Mouse (Mus musculus): ENCODE results near the gene Ralgapa2. TPM values are rescaled to one million over a fixed set of nuclear protein-coding genes. Genes with fewer than 3 reads are reported as not detected.

Ralgapa2 gene
- polyA plus RNA-seq, 1 experiment: 2.3 TPM

DNA sequence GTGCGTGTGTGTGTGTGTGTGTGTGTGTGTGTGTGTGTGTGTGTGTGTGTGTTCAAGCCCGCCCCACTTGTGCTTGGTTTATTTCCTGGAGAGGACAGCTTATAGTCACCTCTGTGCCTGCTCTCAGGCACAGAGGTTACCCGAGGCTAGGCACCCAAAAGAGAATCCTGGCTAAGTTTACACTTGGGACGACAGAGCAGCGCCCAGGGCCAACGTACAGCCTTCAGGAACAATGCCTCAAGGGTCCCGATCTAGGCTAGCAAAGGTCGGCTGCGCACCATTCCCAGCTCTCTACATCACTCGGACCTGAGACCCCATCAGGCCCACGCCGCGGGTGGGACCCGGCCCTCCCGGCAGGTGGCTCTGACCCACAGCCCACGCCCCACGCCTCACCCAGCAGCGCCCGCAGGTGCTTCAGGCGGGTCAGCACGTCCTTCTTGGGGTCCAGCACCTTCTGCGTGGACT, 711 bp downstream of the Ralgapa2 start:
- no peaks in the 10 kb centered on the region for H3K27me3 ChIP-seq (ENCODE audit: control insufficient read depth, insufficient read depth, insufficient read length)
- peaks cover 3% of the 10 kb centered on the region for H3K79me3 ChIP-seq (ENCODE audit: low read depth)
- TF ChIP-seq FOSL1 (IDR thresholded peaks at IDR 0.05; ENCODE audit: insufficient read depth, low read length, poor library complexity, severe bottlenecking) (no peak), MYOG (IDR thresholded peaks at IDR 0.05; ENCODE audit: control insufficient read depth, extremely low read depth, insufficient read length) (no peak), MYOD1 (IDR thresholded peaks at IDR 0.05; ENCODE audit: control insufficient read depth, insufficient read length, low read depth) (no peak), MAX (IDR thresholded peaks at IDR 0.05) (no peak), CEBPB (IDR thresholded peaks at IDR 0.05; ENCODE audit: low read depth) (no peak), USF1 (IDR thresholded peaks at IDR 0.05; ENCODE audit: low read depth) (no peak), CTCF (IDR thresholded peaks at IDR 0.05; ENCODE audit: control insufficient read depth, insufficient read depth, insufficient read length) (no peak)
- H3K4me3 ChIP-seq (ENCODE audit: insufficient read depth, poor library complexity, severe bottlenecking): peak overlapping the region; percentile 83
- H3K36me3 ChIP-seq (ENCODE audit: control insufficient read depth, insufficient read depth): no peaks in the 10 kb centered on the region
- no peaks in the 10 kb centered on the region for H3K79me2 ChIP-seq (ENCODE audit: control insufficient read depth, insufficient read depth)
- H3ac ChIP-seq (ENCODE audit: control insufficient read depth, insufficient read length, low read depth): peak overlapping the region; percentile 64

DNA sequence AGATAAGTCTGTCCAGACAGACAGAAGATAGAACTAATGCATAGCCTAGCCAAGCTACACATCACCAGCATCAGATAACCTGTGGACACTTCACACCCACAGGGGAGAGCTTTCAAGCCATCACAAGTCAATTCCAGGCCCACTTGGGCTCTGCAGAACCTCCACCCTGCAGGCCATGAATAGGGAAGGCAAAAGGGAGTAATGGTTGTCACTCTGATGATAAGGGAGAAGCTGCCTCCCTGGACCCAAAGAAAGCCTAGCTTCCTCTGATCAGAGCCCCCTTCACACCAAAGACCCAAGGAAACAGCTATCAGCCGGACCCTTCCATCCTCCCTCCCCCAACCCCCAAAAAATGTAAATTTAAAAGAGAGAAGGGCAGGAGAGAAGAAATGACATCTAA, 1.4 kb downstream of the Ralgapa2 start:
- no peaks in the 10 kb centered on the region for H3K27me3 ChIP-seq (ENCODE audit: control insufficient read depth, insufficient read depth, insufficient read length)
- no peaks in the 10 kb centered on the region for H3K79me2 ChIP-seq (ENCODE audit: control insufficient read depth, insufficient read depth)
- no peaks in the 10 kb centered on the region for H3K36me3 ChIP-seq (ENCODE audit: control insufficient read depth, insufficient read depth)
- H3ac ChIP-seq (ENCODE audit: control insufficient read depth, insufficient read length, low read depth): no peak overlapping the region
- peak overlapping the region; percentile 6 for H3K4me3 ChIP-seq (ENCODE audit: insufficient read depth, poor library complexity, severe bottlenecking)
- peaks cover 3% of the 10 kb centered on the region for H3K79me3 ChIP-seq (ENCODE audit: low read depth)
- TF ChIP-seq CTCF (IDR thresholded peaks at IDR 0.05; ENCODE audit: control insufficient read depth, insufficient read depth, insufficient read length) (no peak), MYOD1 (IDR thresholded peaks at IDR 0.05; ENCODE audit: control insufficient read depth, insufficient read length, low read depth) (no peak), CEBPB (IDR thresholded peaks at IDR 0.05; ENCODE audit: low read depth) (no peak), MAX (IDR thresholded peaks at IDR 0.05) (no peak), USF1 (IDR thresholded peaks at IDR 0.05; ENCODE audit: low read depth) (no peak)

DNA sequence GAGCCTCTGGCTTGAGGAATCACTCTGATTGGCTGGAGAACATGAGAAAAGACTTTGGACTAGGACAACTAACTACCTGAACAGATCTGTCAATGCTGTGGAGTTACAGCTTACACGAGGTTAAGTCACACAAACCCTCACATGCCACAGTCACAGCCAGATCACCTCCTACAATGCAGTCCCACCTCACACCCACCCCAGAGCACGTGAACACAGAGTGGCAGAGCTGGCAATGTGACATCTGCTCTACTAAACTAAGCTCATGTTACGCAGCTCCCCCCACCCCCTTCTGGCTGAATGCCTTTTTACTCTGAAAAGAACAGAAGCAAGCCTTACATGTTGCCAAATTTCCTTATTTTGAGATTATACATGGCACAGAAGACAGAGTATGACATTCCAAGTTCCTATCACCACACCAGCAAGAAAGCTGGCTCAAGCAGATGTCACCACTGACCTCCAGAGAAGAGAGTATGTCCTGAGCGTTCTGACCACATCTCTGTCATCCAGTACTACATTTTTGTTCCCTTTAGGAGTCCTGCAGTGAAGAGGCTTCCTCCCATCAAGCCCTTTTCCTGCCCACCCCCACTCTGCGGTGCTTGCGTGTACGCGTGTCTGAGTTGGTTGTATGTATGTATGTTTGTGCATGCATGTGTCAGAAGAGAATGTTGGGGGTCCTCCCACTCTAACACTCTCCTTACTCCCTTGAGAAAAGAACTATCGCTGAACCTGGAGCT, 9.4 kb downstream of the Ralgapa2 start:
- Histone ChIP-seq H3K79me2 (ENCODE audit: control insufficient read depth, insufficient read depth) (no peaks in the 10 kb centered on the region), H3K79me3 (ENCODE audit: low read depth) (peaks cover 3% of the 10 kb centered on the region), H3K36me3 (ENCODE audit: control insufficient read depth, insufficient read depth) (no peaks in the 10 kb centered on the region), H3K27me3 (ENCODE audit: control insufficient read depth, insufficient read depth, insufficient read length) (no peaks in the 10 kb centered on the region), H3ac (ENCODE audit: control insufficient read depth, insufficient read length, low read depth) (no peak overlapping the region), H3K4me3 (ENCODE audit: insufficient read depth, poor library complexity, severe bottlenecking) (no peak overlapping the region)
- TF ChIP-seq MYOG (IDR thresholded peaks at IDR 0.05; ENCODE audit: control insufficient read depth, extremely low read depth, insufficient read length) (no peak), MAX (IDR thresholded peaks at IDR 0.05) (no peak), FOSL1 (IDR thresholded peaks at IDR 0.05; ENCODE audit: insufficient read depth, low read length, poor library complexity, severe bottlenecking) (no peak), MYOD1 (IDR thresholded peaks at IDR 0.05; ENCODE audit: control insufficient read depth, insufficient read length, low read depth) (no peak), USF1 (IDR thresholded peaks at IDR 0.05; ENCODE audit: low read depth) (no peak), CEBPB (IDR thresholded peaks at IDR 0.05; ENCODE audit: low read depth) (no peak), CTCF (IDR thresholded peaks at IDR 0.05; ENCODE audit: control insufficient read depth, insufficient read depth, insufficient read length) (no peak)

DNA sequence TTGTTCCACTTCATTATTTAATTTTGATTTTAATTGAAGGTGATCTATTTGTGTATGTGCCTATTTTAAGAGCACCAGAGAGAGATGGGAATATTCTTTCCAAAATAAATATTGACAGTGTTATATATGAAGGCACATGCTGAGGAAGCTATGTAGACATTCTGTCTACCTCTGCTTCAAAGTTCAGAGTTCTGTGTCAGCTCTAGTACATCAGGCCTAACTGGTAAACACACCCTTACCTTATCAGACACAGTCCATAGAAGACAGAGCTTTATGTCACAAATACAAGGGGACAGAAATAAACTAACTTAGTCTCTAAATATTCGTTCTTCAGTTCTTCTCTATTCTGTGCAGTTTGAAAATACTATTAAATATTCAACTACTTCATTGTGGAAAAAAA, 12.1 kb downstream of the Ralgapa2 start:
- Histone ChIP-seq H3K36me3 (ENCODE audit: control insufficient read depth, insufficient read depth) (no peaks in the 10 kb centered on the region), H3K79me2 (ENCODE audit: control insufficient read depth, insufficient read depth) (no peaks in the 10 kb centered on the region), H3K27me3 (ENCODE audit: control insufficient read depth, insufficient read depth, insufficient read length) (no peaks in the 10 kb centered on the region), H3K4me3 (ENCODE audit: insufficient read depth, poor library complexity, severe bottlenecking) (no peak overlapping the region), H3ac (ENCODE audit: control insufficient read depth, insufficient read length, low read depth) (no peak overlapping the region), H3K79me3 (ENCODE audit: low read depth) (peaks cover 3% of the 10 kb centered on the region)
- TF ChIP-seq MYOD1 (IDR thresholded peaks at IDR 0.05; ENCODE audit: control insufficient read depth, insufficient read length, low read depth): no peak

DNA sequence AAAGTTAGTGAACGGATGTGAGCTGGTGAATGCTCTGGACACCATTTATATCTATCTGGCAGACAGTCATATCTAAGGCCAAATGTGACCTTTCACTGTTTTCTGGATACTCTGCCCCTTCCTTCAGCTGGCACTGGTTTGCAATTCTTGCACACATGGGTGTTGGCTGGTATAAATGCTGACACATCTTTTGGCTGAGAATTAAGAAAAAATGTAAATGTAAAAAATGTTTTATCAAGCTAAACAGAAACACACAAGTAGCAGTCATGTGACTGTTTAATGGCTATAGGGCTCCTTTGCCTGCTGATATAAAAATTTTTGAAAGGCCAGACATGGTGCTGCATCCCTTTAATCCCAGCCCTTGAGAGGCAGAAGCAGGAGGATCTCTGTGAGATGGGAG, 13.0 kb downstream of the Ralgapa2 start:
- TF ChIP-seq MAX (IDR thresholded peaks at IDR 0.05) (no peak), MYOD1 (IDR thresholded peaks at IDR 0.05; ENCODE audit: control insufficient read depth, insufficient read length, low read depth) (no peak), CEBPB (IDR thresholded peaks at IDR 0.05; ENCODE audit: low read depth) (no peak), MYOG (IDR thresholded peaks at IDR 0.05; ENCODE audit: control insufficient read depth, extremely low read depth, insufficient read length) (no peak), FOSL1 (IDR thresholded peaks at IDR 0.05; ENCODE audit: insufficient read depth, low read length, poor library complexity, severe bottlenecking) (no peak), USF1 (IDR thresholded peaks at IDR 0.05; ENCODE audit: low read depth) (no peak), CTCF (IDR thresholded peaks at IDR 0.05; ENCODE audit: control insufficient read depth, insufficient read depth, insufficient read length) (no peak)
- H3K27me3 ChIP-seq (ENCODE audit: control insufficient read depth, insufficient read depth, insufficient read length): no peaks in the 10 kb centered on the region
- no peaks in the 10 kb centered on the region for H3K79me2 ChIP-seq (ENCODE audit: control insufficient read depth, insufficient read depth)
- H3K36me3 ChIP-seq (ENCODE audit: control insufficient read depth, insufficient read depth): no peaks in the 10 kb centered on the region
- peaks cover 3% of the 10 kb centered on the region for H3K79me3 ChIP-seq (ENCODE audit: low read depth)
- H3ac ChIP-seq (ENCODE audit: control insufficient read depth, insufficient read length, low read depth): no peak overlapping the region
- no peak overlapping the region for H3K4me3 ChIP-seq (ENCODE audit: insufficient read depth, poor library complexity, severe bottlenecking)

DNA sequence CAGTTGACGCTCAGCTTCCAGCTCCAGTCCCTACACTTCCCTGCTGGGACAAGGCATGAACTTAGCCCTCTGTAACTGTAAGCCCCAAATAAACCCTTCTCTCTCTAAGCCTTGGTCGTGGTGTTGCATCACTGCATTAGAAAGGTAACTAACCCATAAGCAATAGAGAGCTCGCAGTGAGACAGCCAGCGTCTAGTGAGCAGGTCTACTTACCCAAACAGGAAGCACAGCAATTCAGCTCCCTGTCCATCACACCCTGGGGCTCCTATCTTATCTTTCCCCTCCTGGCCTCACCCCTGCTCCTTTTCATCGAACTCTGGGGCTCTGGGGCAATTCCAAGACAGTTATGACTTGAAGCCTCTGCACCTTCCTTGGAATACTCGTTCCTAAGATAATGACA, 13.8 kb downstream of the Ralgapa2 start:
- no peaks in the 10 kb centered on the region for H3K79me2 ChIP-seq (ENCODE audit: control insufficient read depth, insufficient read depth)
- H3K36me3 ChIP-seq (ENCODE audit: control insufficient read depth, insufficient read depth): no peaks in the 10 kb centered on the region
- peaks cover 3% of the 10 kb centered on the region for H3K79me3 ChIP-seq (ENCODE audit: low read depth)
- H3ac ChIP-seq (ENCODE audit: control insufficient read depth, insufficient read length, low read depth): no peak overlapping the region
- H3K4me3 ChIP-seq (ENCODE audit: insufficient read depth, poor library complexity, severe bottlenecking): no peak overlapping the region
- no peak for TF ChIP-seq MYOG (IDR thresholded peaks at IDR 0.05; ENCODE audit: control insufficient read depth, extremely low read depth, insufficient read length)
- no peak for TF ChIP-seq USF1 (IDR thresholded peaks at IDR 0.05; ENCODE audit: low read depth)
- no peak for TF ChIP-seq MYOD1 (IDR thresholded peaks at IDR 0.05; ENCODE audit: control insufficient read depth, insufficient read length, low read depth)
- TF ChIP-seq MAX (IDR thresholded peaks at IDR 0.05): no peak
- no peak for TF ChIP-seq CTCF (IDR thresholded peaks at IDR 0.05; ENCODE audit: control insufficient read depth, insufficient read depth, insufficient read length)
- TF ChIP-seq FOSL1 (IDR thresholded peaks at IDR 0.05; ENCODE audit: insufficient read depth, low read length, poor library complexity, severe bottlenecking): no peak
- H3K27me3 ChIP-seq (ENCODE audit: control insufficient read depth, insufficient read depth, insufficient read length): no peaks in the 10 kb centered on the region
